ENCODE assay signal across 28 mouse cellular contexts in the genomic region with DNA sequence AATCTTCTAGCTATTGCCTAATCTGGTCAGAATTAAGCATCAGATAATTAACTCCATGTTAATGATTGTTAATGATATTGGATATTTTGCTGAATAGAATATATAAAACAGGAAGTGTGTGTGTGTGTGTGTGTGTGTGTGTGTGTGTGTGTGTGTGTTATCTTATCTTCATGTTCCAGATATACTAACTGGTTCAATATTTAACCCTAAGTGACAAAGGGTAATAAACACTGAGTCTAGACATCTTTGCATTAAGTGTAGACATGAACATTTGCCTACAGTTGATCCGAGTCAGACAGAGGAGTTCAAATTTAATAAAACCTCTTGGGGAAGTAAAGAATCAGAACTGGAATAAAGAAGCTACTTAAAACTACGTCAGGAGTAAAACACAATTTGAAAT.
"Had no signal": no experiment of that assay in that cellular context is flagged by ENCODE, and none has a peak within 500 bp of the region (broad histone marks: within the 10 kb centered on the region; RNA-seq: fewer than 3 reads in every experiment).

No protein-coding gene starts in this region.

- H3K27ac ChIP-seq: embryonic facial prominence, embryonic 10.5 days; embryonic facial prominence, embryonic 12.5 days; embryonic facial prominence, embryonic 13.5 days; embryonic facial prominence, embryonic 15.5 days; forebrain, embryonic 10.5 days; forebrain, embryonic 12.5 days; forebrain, embryonic 13.5 days; forebrain, embryonic 15.5 days; gastrocnemius, adult 2 months; heart, adult 2 months had no signal

- H3K4me2 ChIP-seq: embryonic facial prominence, embryonic 12.5 days; embryonic facial prominence, embryonic 13.5 days; embryonic facial prominence, embryonic 15.5 days; forebrain, embryonic 12.5 days; forebrain, embryonic 13.5 days; forebrain, embryonic 15.5 days had no signal

- H3K27me3 ChIP-seq: embryonic facial prominence, embryonic 12.5 days; embryonic facial prominence, embryonic 13.5 days; embryonic facial prominence, embryonic 15.5 days; forebrain, embryonic 12.5 days; forebrain, embryonic 13.5 days; forebrain, embryonic 15.5 days had no signal

- DNase-seq: cerebellum, adult 8-10 months; cerebellum, adult 9-10 months; cerebellum, adult 9-11 months; cerebellum, postnatal 10 days; cerebellum, postnatal 14 days; cerebellum, postnatal 25 days; cerebellum, postnatal 36 days; embryo, embryonic 11 days; forebrain, postnatal 0 days; gastrocnemius, adult 2 months; gastrocnemius, postnatal 10 days; gastrocnemius, postnatal 14 days; gastrocnemius, postnatal 25 days; gastrocnemius, postnatal 36 days; heart, adult 11 months; heart, adult 18-20 months; heart, adult 2 months had no signal

- H3K36me3 ChIP-seq: embryonic facial prominence, embryonic 10.5 days; embryonic facial prominence, embryonic 12.5 days; embryonic facial prominence, embryonic 13.5 days; embryonic facial prominence, embryonic 15.5 days; forebrain, embryonic 10.5 days; forebrain, embryonic 12.5 days; forebrain, embryonic 15.5 days had no signal

- H3K9ac ChIP-seq: embryonic facial prominence, embryonic 12.5 days; embryonic facial prominence, embryonic 13.5 days; embryonic facial prominence, embryonic 15.5 days; forebrain, embryonic 12.5 days; forebrain, embryonic 13.5 days; forebrain, embryonic 15.5 days; forebrain, postnatal 0 days had no signal

- H3K9me3 ChIP-seq: embryonic facial prominence, embryonic 10.5 days; embryonic facial prominence, embryonic 12.5 days; embryonic facial prominence, embryonic 13.5 days; embryonic facial prominence, embryonic 15.5 days; forebrain, embryonic 10.5 days; forebrain, embryonic 12.5 days; forebrain, embryonic 13.5 days; forebrain, embryonic 15.5 days had no signal

- H3K4me3 ChIP-seq: embryonic facial prominence, embryonic 10.5 days; embryonic facial prominence, embryonic 12.5 days; embryonic facial prominence, embryonic 13.5 days; embryonic facial prominence, embryonic 15.5 days; erythroblast, embryonic 14.5 days; forebrain, embryonic 10.5 days; forebrain, embryonic 12.5 days; forebrain, embryonic 13.5 days; forebrain, embryonic 15.5 days; gastrocnemius, adult 2 months; heart, adult 2 months had no signal

- H3K4me1 ChIP-seq: embryonic facial prominence, embryonic 10.5 days; embryonic facial prominence, embryonic 12.5 days; embryonic facial prominence, embryonic 13.5 days; embryonic facial prominence, embryonic 15.5 days; forebrain, embryonic 10.5 days; forebrain, embryonic 12.5 days; forebrain, embryonic 13.5 days; forebrain, embryonic 15.5 days had no signal

- ATAC-seq: forebrain, embryonic 13.5 days; forebrain, embryonic 14.5 days; forebrain, embryonic 15.5 days; forebrain, embryonic 16.5 days; forebrain, postnatal 0 days had no signal
